Mouse (Mus musculus): ENCODE data around the gene Hbs1l.
A peak's percentile ranks its signal among the peaks of the same experiment; 100 is the strongest.

Hbs1l gene

GRCm38 (mm10) chr10:21295759-21296621 is at the start of gene Hbs1l:
Gene Hbs1l (plus strand): TSS chr10:21295979.
- peak; percentile 92 for DNase-seq (ENCODE audit: low spot score)

GRCm38 (mm10) chr10:21248556-21248955 is 47.2 kb upstream of the Hbs1l start:
- DNase-seq (ENCODE audit: low spot score): no peak

- no peak for DNase-seq (ENCODE audit: low spot score)
These were observed 43.8 kb upstream of the Hbs1l start for GRCm38 (mm10) chr10:21251881-21252534.

GRCm38 (mm10) chr10:21252800-21253199 is 43.0 kb upstream of the Hbs1l start:
- DNase-seq (ENCODE audit: low spot score): no peak

GRCm38 (mm10) chr10:21254266-21255140 is 41.3 kb upstream of the Hbs1l start:
- DNase-seq (ENCODE audit: low spot score): no peak

- DNase-seq (ENCODE audit: low spot score): no peak
These were observed 38.5 kb upstream of the Hbs1l start for GRCm38 (mm10) chr10:21257244-21257643.

- no peak for DNase-seq (ENCODE audit: low spot score)
These were observed 36.1 kb upstream of the Hbs1l start for GRCm38 (mm10) chr10:21259649-21260048.

GRCm38 (mm10) chr10:21265188-21265587 is 30.6 kb upstream of the Hbs1l start:
- no peak for DNase-seq (ENCODE audit: low spot score)

- DNase-seq (ENCODE audit: low spot score): no peak
These were observed 28.3 kb upstream of the Hbs1l start for GRCm38 (mm10) chr10:21267452-21267851.

- no peak for DNase-seq (ENCODE audit: low spot score)
These were observed 26.9 kb upstream of the Hbs1l start for GRCm38 (mm10) chr10:21268786-21269410.

GRCm38 (mm10) chr10:21269920-21270319 is 25.9 kb upstream of the Hbs1l start:
- DNase-seq (ENCODE audit: low spot score): no peak

- no peak for DNase-seq (ENCODE audit: low spot score)
These were observed 24.9 kb upstream of the Hbs1l start for GRCm38 (mm10) chr10:21270905-21271304.

- no peak for DNase-seq (ENCODE audit: low spot score)
These were observed 24.5 kb upstream of the Hbs1l start for GRCm38 (mm10) chr10:21271310-21271709.

GRCm38 (mm10) chr10:21271785-21272184 is 24.0 kb upstream of the Hbs1l start:
- DNase-seq (ENCODE audit: low spot score): no peak

- DNase-seq (ENCODE audit: low spot score): no peak
These were observed 8.3 kb upstream of the Hbs1l start for GRCm38 (mm10) chr10:21287243-21288127.

GRCm38 (mm10) chr10:21291228-21291627 is 4.6 kb upstream of the Hbs1l start:
- no peak for DNase-seq (ENCODE audit: low spot score)

- DNase-seq (ENCODE audit: low spot score): no peak
These were observed 1.6 kb upstream of the Hbs1l start for GRCm38 (mm10) chr10:21294217-21294616.

- no peak for DNase-seq (ENCODE audit: low spot score)
These were observed 401 bp upstream of the Hbs1l start for GRCm38 (mm10) chr10:21295397-21295758.

GRCm38 (mm10) chr10:21298972-21299371 is 3.2 kb downstream of the Hbs1l start:
- no peak for DNase-seq (ENCODE audit: low spot score)

- no peak for DNase-seq (ENCODE audit: low spot score)
These were observed 6.0 kb downstream of the Hbs1l start for GRCm38 (mm10) chr10:21301822-21302221.

Data from embryo, embryonic 10 days (tissue).